Mouse (Mus musculus): ENCODE measurements around the gene Cbr2. TPM values are rescaled to one million over a fixed set of nuclear protein-coding genes. Genes with fewer than 3 reads are reported as not detected.

Gene Cbr2
- polyA plus RNA-seq, 1 experiment from 2014 or later, result 0.32 TPM

DNA sequence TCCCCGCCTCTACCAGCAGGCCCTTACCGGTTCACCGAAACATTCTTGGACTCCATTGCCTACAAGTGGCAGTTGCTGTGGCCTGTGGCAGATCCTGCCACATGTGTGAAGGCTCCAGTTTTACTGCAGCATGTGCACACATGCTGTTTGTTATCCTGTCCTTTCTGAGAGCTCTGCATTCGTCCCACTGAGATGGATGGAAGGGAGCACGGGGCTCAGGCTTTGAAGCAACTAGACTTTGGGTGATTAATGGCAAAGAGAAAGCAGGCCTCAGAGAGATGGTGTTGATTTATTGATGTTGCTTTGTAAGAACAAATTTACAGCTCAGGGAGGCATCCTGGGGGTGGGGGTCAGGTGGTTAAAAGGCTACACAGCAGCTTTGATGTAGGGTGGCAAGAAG lies 21.2 kb downstream of the Cbr2 start:
- ATAC-seq (replicated peaks; ENCODE audit: low FRiP score), result no peak
- WGBS, result 76% methylated on average over 5 of the region's 5 CpGs

DNA sequence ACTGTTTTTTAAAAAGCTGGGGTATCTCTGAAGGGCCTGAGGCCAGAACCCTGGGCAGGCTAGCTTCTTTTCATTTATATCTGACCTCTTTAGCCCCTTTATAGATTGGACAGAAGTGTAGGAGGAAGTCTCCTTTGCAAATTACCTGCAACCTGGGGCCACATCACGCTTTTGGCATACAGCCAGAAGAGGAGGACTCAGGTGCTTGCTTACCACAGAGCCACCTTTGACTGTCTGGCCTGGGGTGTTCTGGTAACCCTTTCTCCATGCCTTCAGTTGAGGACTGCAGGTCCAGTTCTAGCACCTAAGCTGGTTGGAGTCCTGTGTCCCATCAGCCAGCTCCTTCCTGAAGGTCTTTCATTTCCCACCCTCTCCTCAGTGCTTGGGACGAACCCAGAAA lies 22.4 kb downstream of the Cbr2 start:
- Histone ChIP-seq H3K4me2 (no peak overlapping the region), H3K9me3 (ENCODE audit: control insufficient read depth, low read length) (no peaks in the 10 kb centered on the region), H3K36me3 (ENCODE audit: control insufficient read depth, insufficient read depth, low read length) (peaks cover 10% of the 10 kb centered on the region; the same call in 1 of the 2 replicates), H3K4me1 (replicated peaks; ENCODE audit: control insufficient read depth, insufficient read depth, low read length) (peaks cover 31% of the 10 kb centered on the region), H3K4me3 (ENCODE audit: low read depth, low read length) (no peak overlapping the region), H3K27me3 (replicated peaks; ENCODE audit: control insufficient read depth, insufficient read depth, low read length) (no peaks in the 10 kb centered on the region), H3K27ac (ENCODE audit: low read depth, low read length) (no peak overlapping the region), H3K9ac (ENCODE audit: low read depth, low read length) (no peak overlapping the region)
- 81% methylated on average over 2 of the region's 2 CpGs for WGBS
- DNase-seq (ENCODE audit: low spot score), result no peak
- no peak for ATAC-seq (replicated peaks; ENCODE audit: low FRiP score)

More for the DNA sequence above, 21.2 kb downstream of the Cbr2 start:
- H3K4me2 ChIP-seq, result no peak overlapping the region
- no peak overlapping the region for H3K9ac ChIP-seq (ENCODE audit: low read depth, low read length)
- no peak for DNase-seq (ENCODE audit: low spot score)
- no peaks in the 10 kb centered on the region for H3K27me3 ChIP-seq (replicated peaks; ENCODE audit: control insufficient read depth, insufficient read depth, low read length)
- H3K36me3 ChIP-seq (ENCODE audit: control insufficient read depth, insufficient read depth, low read length), result peaks cover 12% of the 10 kb centered on the region; the same call in 1 of the 2 replicates
- H3K4me1 ChIP-seq (replicated peaks; ENCODE audit: control insufficient read depth, insufficient read depth, low read length), result peaks cover 24% of the 10 kb centered on the region
- H3K9me3 ChIP-seq (ENCODE audit: control insufficient read depth, low read length), result no peaks in the 10 kb centered on the region
- no peak overlapping the region for H3K27ac ChIP-seq (ENCODE audit: low read depth, low read length)
- no peak overlapping the region for H3K4me3 ChIP-seq (ENCODE audit: low read depth, low read length)

DNA sequence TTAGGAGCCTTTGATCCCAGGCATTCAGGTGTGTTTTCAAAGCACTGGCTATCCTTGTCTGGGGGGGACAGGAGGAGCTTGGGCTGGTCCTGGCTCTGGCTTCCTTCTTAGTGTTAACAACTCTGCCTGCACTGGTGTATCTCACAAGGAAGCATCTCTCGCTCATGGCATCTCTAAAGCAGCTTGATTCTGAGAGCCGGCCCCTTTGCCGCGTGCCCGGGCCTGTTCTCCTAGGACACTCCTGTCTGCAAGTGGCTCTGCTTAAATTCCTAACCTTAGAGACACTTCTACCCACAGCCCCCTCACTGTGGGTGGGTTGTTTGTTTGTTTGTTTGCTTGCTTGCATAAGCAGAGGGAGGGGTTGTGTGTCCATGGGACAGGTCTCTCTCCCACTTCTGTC lies 23.9 kb downstream of the Cbr2 start:
- H3K36me3 ChIP-seq (ENCODE audit: control insufficient read depth, insufficient read depth, low read length), result peaks cover 12% of the 10 kb centered on the region; the same call in 1 of the 2 replicates
- no peak overlapping the region for H3K4me3 ChIP-seq (ENCODE audit: low read depth, low read length)
- DNase-seq (ENCODE audit: low spot score) (no peak), ATAC-seq (replicated peaks; ENCODE audit: low FRiP score) (no peak)
- H3K27ac ChIP-seq (ENCODE audit: low read depth, low read length), result 0 out of 2 replicates have a peak overlapping the region, but pooled peaks have one; percentile 4
- WGBS, result 66% methylated on average over 5 of the region's 5 CpGs
- H3K4me1 ChIP-seq (replicated peaks; ENCODE audit: control insufficient read depth, insufficient read depth, low read length), result peaks cover 39% of the 10 kb centered on the region
- H3K9me3 ChIP-seq (ENCODE audit: control insufficient read depth, low read length), result no peaks in the 10 kb centered on the region
- no peak overlapping the region for H3K4me2 ChIP-seq
- H3K9ac ChIP-seq (ENCODE audit: low read depth, low read length), result no peak overlapping the region
- no peaks in the 10 kb centered on the region for H3K27me3 ChIP-seq (replicated peaks; ENCODE audit: control insufficient read depth, insufficient read depth, low read length)

DNA sequence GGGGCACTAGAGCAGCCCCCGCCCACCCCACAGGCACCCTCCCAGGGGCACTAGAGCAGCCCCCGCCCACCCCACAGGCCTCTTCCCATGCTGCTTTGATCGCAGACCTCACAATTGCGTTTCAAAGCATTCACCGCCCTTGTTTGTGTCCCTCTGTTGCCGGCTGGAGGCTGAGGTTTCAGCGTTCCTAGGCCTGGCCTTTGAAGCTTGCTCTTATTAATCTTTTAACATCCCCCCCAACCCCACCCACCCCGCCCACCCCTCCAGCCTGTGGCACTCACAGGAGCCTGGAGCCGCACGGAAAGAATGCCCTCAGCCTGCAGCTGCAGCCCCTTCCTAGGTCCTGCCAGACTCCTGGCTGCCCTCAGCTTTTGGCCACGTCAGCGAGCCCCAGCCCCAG lies 24.7 kb downstream of the Cbr2 start:
- H3K4me1 ChIP-seq (replicated peaks; ENCODE audit: control insufficient read depth, insufficient read depth, low read length), result peaks cover 33% of the 10 kb centered on the region
- no peak overlapping the region for H3K4me3 ChIP-seq (ENCODE audit: low read depth, low read length)
- ATAC-seq (replicated peaks; ENCODE audit: low FRiP score) (no peak), DNase-seq (ENCODE audit: low spot score) (no peak)
- WGBS, result 39% methylated on average over 11 of the region's 12 CpGs
- no peak overlapping the region for H3K4me2 ChIP-seq
- H3K27me3 ChIP-seq (replicated peaks; ENCODE audit: control insufficient read depth, insufficient read depth, low read length), result no peaks in the 10 kb centered on the region
- peaks cover 14% of the 10 kb centered on the region; the same call in 1 of the 2 replicates for H3K36me3 ChIP-seq (ENCODE audit: control insufficient read depth, insufficient read depth, low read length)
- H3K9me3 ChIP-seq (ENCODE audit: control insufficient read depth, low read length), result no peaks in the 10 kb centered on the region
- H3K9ac ChIP-seq (ENCODE audit: low read depth, low read length), result no peak overlapping the region
- peak overlapping the region; percentile 25; the same call in 1 of the 2 replicates for H3K27ac ChIP-seq (ENCODE audit: low read depth, low read length)

DNA sequence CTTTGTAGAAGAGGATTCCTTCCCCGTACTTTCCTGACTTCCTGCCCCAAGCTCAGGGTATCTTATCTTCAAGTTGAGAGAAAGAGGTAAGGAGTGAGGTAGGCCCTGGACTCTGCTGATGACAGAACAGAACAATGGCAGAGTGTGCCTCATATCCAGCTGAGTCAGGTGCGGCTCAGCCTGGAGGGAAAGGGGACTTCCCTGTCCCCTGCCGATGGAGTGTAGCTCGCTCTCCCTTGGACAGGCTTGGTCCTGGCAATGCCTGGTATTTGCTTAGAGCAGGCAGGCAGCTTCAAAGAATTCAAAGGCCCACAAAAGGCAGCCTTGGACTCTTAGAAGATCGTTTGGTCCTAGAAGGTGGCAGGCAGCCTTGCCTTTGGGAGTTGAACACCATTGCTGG lies 25.8 kb downstream of the Cbr2 start:
- H3K4me3 ChIP-seq (ENCODE audit: low read depth, low read length), result no peak overlapping the region
- 65% methylated on average over 5 of the region's 5 CpGs for WGBS
- H3K36me3 ChIP-seq (ENCODE audit: control insufficient read depth, insufficient read depth, low read length), result peaks cover 16% of the 10 kb centered on the region; the same call in 1 of the 2 replicates
- no peaks in the 10 kb centered on the region for H3K9me3 ChIP-seq (ENCODE audit: control insufficient read depth, low read length)
- DNase-seq (ENCODE audit: low spot score) (no peak), ATAC-seq (replicated peaks; ENCODE audit: low FRiP score) (no peak)
- no peak overlapping the region for H3K27ac ChIP-seq (ENCODE audit: low read depth, low read length)
- no peak overlapping the region for H3K4me2 ChIP-seq
- peaks cover 33% of the 10 kb centered on the region for H3K4me1 ChIP-seq (replicated peaks; ENCODE audit: control insufficient read depth, insufficient read depth, low read length)
- no peaks in the 10 kb centered on the region for H3K27me3 ChIP-seq (replicated peaks; ENCODE audit: control insufficient read depth, insufficient read depth, low read length)
- H3K9ac ChIP-seq (ENCODE audit: low read depth, low read length), result no peak overlapping the region

DNA sequence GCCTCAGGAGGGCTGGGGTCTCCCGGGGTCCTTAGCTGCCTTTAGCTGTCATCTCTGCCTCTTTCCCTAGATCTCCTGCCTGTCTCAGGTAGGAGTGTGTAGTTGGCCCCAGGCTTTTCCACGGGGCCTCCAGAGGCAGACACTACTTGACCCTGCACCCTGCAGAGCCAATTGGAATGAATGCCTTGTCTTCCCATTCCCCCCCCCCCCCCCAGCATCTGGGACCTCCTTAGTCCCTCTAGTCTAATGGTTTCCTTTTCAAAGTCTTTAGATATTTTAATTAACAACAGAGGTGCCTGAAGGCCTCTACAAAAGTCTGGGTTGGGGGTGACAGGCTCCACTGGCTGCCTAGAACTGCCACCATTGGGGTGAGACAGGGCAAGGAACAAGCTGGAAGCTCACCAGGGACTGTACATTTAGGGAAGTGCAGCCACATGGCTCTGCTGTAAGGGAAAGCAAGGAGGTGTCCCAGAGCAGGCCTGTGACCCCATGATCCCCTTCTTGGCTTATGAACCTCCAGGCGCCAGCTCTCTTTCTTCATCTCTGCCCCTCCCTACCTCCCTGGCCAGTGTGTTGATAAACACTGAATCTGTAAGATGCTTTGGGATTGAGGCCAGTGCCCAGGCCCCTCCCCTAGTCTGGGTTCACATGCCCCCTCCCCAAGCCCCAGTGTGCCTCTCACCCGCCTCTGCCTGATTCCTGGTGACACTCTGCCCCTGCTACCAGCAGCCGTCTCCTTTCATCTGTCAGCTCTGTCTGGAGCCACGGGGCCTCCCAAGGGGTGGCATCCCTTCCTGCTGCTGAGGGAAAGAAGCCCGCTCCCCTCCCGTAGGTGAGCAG lies 27.2 kb downstream of the Cbr2 start:
- peaks cover 33% of the 10 kb centered on the region for H3K4me1 ChIP-seq (replicated peaks; ENCODE audit: control insufficient read depth, insufficient read depth, low read length)

DNA sequence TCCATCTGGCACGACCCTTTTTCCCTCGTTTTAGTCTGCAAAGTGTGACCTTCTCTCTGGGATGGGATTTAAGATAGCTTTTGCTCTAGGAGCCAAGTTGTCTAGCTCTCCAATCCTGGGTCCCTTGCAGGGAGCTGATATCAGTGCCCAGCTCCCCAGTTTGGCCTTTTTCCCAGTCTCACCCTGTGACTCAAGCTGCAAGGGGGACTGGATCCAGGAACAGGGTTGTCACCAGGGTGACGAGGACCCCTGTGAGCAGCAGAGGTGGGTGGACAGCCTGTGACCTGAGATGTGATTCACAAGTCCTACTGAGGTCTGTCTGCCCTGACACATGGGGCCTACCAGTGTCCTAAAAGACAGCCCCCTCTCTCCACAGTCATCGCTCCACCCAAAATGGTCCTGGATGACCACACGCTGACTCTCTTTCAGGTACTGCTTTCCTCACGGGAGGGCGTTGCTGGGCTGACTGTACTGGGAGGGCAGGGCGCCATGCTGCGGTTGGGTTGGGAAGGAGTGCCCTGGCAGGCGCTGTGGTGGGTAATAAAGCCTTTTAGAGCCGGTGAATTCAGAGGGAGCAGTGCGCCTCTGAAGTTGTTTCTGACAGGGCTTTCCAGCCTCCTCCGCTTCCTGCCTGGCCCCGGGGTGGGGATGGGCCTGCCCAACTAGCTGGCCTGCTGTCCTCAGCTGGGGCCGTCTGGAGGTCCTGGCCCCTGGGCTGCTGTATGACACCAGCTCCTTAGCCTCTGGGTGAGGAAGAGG lies 28.0 kb downstream of the Cbr2 start:
- peak overlapping the region; percentile 32; the same call in 1 of the 2 replicates for H3K27ac ChIP-seq (ENCODE audit: low read depth, low read length)
- no peak overlapping the region for H3K9ac ChIP-seq (ENCODE audit: low read depth, low read length)
- H3K36me3 ChIP-seq (ENCODE audit: control insufficient read depth, insufficient read depth, low read length), result peaks cover 11% of the 10 kb centered on the region; the same call in 1 of the 2 replicates
- no peaks in the 10 kb centered on the region for H3K27me3 ChIP-seq (replicated peaks; ENCODE audit: control insufficient read depth, insufficient read depth, low read length)
- no peak overlapping the region for H3K4me2 ChIP-seq
- WGBS, result 66% methylated on average over 15 of the region's 15 CpGs
- ATAC-seq (replicated peaks; ENCODE audit: low FRiP score) (no peak), DNase-seq (ENCODE audit: low spot score) (no peak)
- no peaks in the 10 kb centered on the region for H3K9me3 ChIP-seq (ENCODE audit: control insufficient read depth, low read length)
- no peak overlapping the region for H3K4me3 ChIP-seq (ENCODE audit: low read depth, low read length)
- H3K4me1 ChIP-seq (replicated peaks; ENCODE audit: control insufficient read depth, insufficient read depth, low read length), result peaks cover 33% of the 10 kb centered on the region

More for the DNA sequence above, 27.2 kb downstream of the Cbr2 start:
- H3K9me3 ChIP-seq (ENCODE audit: control insufficient read depth, low read length), result no peaks in the 10 kb centered on the region
- peaks cover 12% of the 10 kb centered on the region; the same call in 1 of the 2 replicates for H3K36me3 ChIP-seq (ENCODE audit: control insufficient read depth, insufficient read depth, low read length)
- WGBS, result 47% methylated on average over 8 of the region's 8 CpGs
- H3K27ac ChIP-seq (ENCODE audit: low read depth, low read length), result peak overlapping the region; percentile 32; the same call in 1 of the 2 replicates
- no peak overlapping the region for H3K4me2 ChIP-seq
- no peak for DNase-seq (ENCODE audit: low spot score)
- ATAC-seq (replicated peaks; ENCODE audit: low FRiP score), result no peak
- no peak overlapping the region for H3K9ac ChIP-seq (ENCODE audit: low read depth, low read length)
- H3K4me3 ChIP-seq (ENCODE audit: low read depth, low read length), result no peak overlapping the region
- H3K27me3 ChIP-seq (replicated peaks; ENCODE audit: control insufficient read depth, insufficient read depth, low read length), result no peaks in the 10 kb centered on the region

DNA sequence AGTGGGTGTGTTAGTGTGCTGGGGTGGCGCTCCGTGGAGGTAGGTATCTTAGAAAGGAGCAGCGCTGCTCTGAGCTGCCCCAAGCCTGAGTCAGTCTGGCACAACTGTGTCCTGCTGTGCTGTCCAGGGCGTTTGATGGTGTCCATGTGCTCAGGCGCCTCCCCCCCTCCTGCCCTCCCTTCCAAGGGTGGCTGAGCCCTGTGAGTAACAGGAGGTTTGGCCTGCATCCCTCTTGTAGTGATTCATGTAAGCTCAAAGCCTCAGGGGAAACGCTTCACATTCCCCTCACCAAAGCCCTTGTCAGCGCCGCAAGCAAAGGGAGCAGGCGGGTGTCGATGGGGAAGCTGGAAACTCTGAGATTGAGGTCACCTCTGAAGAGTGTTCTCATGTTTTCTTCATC lies 34.2 kb downstream of the Cbr2 start:
- WGBS, result 79% methylated on average over 10 of the region's 10 CpGs
- H3K4me2 ChIP-seq, result no peak overlapping the region
- 0 out of 2 replicates have a peak, but pooled peaks cover 3% of the 10 kb centered on the region for H3K4me1 ChIP-seq (replicated peaks; ENCODE audit: control insufficient read depth, insufficient read depth, low read length)
- DNase-seq (ENCODE audit: low spot score) (no peak), ATAC-seq (replicated peaks; ENCODE audit: low FRiP score) (no peak)
- no peak overlapping the region for H3K9ac ChIP-seq (ENCODE audit: low read depth, low read length)
- no peak overlapping the region for H3K27ac ChIP-seq (ENCODE audit: low read depth, low read length)
- H3K4me3 ChIP-seq (ENCODE audit: low read depth, low read length), result no peak overlapping the region
- H3K36me3 ChIP-seq (ENCODE audit: control insufficient read depth, insufficient read depth, low read length), result peaks cover 12% of the 10 kb centered on the region; the same call in 1 of the 2 replicates
- H3K9me3 ChIP-seq (ENCODE audit: control insufficient read depth, low read length), result peaks cover 4% of the 10 kb centered on the region; the same call in 1 of the 2 replicates
- H3K27me3 ChIP-seq (replicated peaks; ENCODE audit: control insufficient read depth, insufficient read depth, low read length), result no peaks in the 10 kb centered on the region

Measured in liver, embryonic 11.5 days (tissue).